ENCODE assay signal across 8 mouse cellular contexts in the genomic region with DNA sequence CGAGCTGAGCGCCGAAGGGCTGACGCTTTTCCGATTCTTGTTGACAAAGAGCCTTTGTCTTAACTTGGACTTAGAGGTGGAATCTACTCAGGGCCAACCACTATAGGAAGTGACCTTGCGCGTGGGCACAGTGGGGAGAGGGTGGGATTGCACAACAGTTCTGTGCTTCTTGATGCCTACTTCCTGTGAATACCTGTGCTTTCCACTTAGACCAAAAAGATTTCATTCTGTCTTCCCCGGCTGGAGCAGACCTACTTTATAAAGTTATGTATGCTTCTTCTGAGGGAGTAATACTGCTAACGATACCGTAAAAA. TPM values are rescaled to one million over a fixed set of nuclear protein-coding genes. Genes with fewer than 3 reads are reported as not detected.
DNase-seq lines count a peak whose midpoint lies in the region; ATAC-seq and TF ChIP-seq lines count a peak whose summit lies in the region.

A gene (plus strand): TSS at position 215 of the 314 bp plus-strand sequence.

- H3K36me3 ChIP-seq in hindbrain, embryonic 13.5 days: no peaks in the 10 kb centered on the region
- peaks cover 32% of the 10 kb centered on the region for H3K36me3 ChIP-seq in midbrain, embryonic 10.5 days

- no peak for TF ChIP-seq CTCF in cortical plate, adult 2 months (IDR thresholded peaks at IDR 0.05; ENCODE audit: extremely low read depth, insufficient read depth, low read length)

- H3K4me2 ChIP-seq in hindbrain, embryonic 13.5 days: peak within 1 kb of the TSS; percentile 78

- no peak for DNase-seq in layer of hippocampus, adult 18-20 months (ENCODE audit: low spot score in 2 of 2)
- DNase-seq in layer of hippocampus, adult 9-11 months: no peak
- no peak for DNase-seq in midbrain, embryonic 10.5 days (ENCODE audit: low spot score)
- DNase-seq in cerebellum, adult 11-12 months: no peak
- no peak for DNase-seq in adrenal gland, adult (ENCODE audit: inconsistent age in 2 of 2, low spot score in 1 of 2)

- H3K9me3 ChIP-seq in hindbrain, embryonic 13.5 days: no peaks in the 10 kb centered on the region
- no peaks in the 10 kb centered on the region for H3K9me3 ChIP-seq in midbrain, embryonic 10.5 days (replicated peaks)

- WGBS in hindbrain, embryonic 13.5 days: 93% methylated on average over 10 of the region's 10 CpGs
- 93% methylated on average over 10 of the region's 10 CpGs for WGBS in midbrain, embryonic 10.5 days

- no peak within 1 kb of the TSS for H3K27ac ChIP-seq in cortical plate, adult 2 months (ENCODE audit: insufficient read depth, low read length)
- H3K27ac ChIP-seq in hindbrain, embryonic 13.5 days: peak within 1 kb of the TSS; percentile 89
- H3K27ac ChIP-seq in midbrain, embryonic 10.5 days (replicated peaks): peak within 1 kb of the TSS; percentile 91

- H3K4me3 ChIP-seq in cortical plate, adult 2 months (ENCODE audit: insufficient read depth, low read length): peak within 1 kb of the TSS; percentile 33
- peak within 1 kb of the TSS; percentile 60 for H3K4me3 ChIP-seq in hindbrain, embryonic 13.5 days
- peak within 1 kb of the TSS; percentile 91 for H3K4me3 ChIP-seq in midbrain, embryonic 10.5 days

- H3K9ac ChIP-seq in hindbrain, embryonic 13.5 days: peak within 1 kb of the TSS; percentile 76

- no peaks in the 10 kb centered on the region for H3K27me3 ChIP-seq in hindbrain, embryonic 13.5 days
- H3K27me3 ChIP-seq in midbrain, embryonic 10.5 days (ENCODE audit: low read depth, poor library complexity, severe bottlenecking): no peaks in the 10 kb centered on the region

- no peak for TF ChIP-seq POLR2A in cortical plate, adult 2 months (IDR thresholded peaks at IDR 0.05; ENCODE audit: extremely low read depth, insufficient read depth, low read length)

- H3K4me1 ChIP-seq in cortical plate, adult 2 months (ENCODE audit: control insufficient read depth, insufficient read depth, low read length): no peaks in the 10 kb centered on the region
- peaks cover 16% of the 10 kb centered on the region for H3K4me1 ChIP-seq in hindbrain, embryonic 13.5 days (replicated peaks)
- peaks cover 28% of the 10 kb centered on the region for H3K4me1 ChIP-seq in midbrain, embryonic 10.5 days

- no peak for ATAC-seq in hindbrain, embryonic 13.5 days (ENCODE audit: low FRiP score)
- no peak for ATAC-seq in activated CD4-positive, CD25-positive, alpha-beta regulatory T cell, adult 4 months

RNA-seq across cellular contexts. Expression of the gene that starts here (rescaled TPM):
- 10 to 100 TPM; 17.1 to 18.9 TPM for total RNA-seq in layer of hippocampus, adult 18-20 months (2021)
- 11.1 and 15.7 TPM in 2 replicates for polyA plus RNA-seq in cortical plate, adult 2 months (2012; rRNA removed)
- 7.7 and 9.5 TPM in 2 replicates for polyA plus RNA-seq in hindbrain, embryonic 13.5 days (2015; fragmentation: Nextera tagmentation; extraction: Ambion mirVana)
- 35.8 and 41.7 TPM in 2 replicates for polyA plus RNA-seq in midbrain, embryonic 10.5 days (2016; fragmentation: Nextera tagmentation; extraction: Ambion mirVana)
- 1 to 10 TPM; 5.0 to 8.2 TPM for polyA plus RNA-seq in activated CD4-positive, CD25-positive, alpha-beta regulatory T cell, adult 4 months (2017; shearing (Covaris generic))

Comparison
In these comparisons a context has a peak if more than half of its experiments do, and no peak if none do; other contexts are left out.
1. H3K4me3 ChIP-seq: peak in every context shown above with its lines; median percentile 91 in midbrain, embryonic 10.5 days; 60 in hindbrain, embryonic 13.5 days; 33 in cortical plate, adult 2 months.